Mouse (Mus musculus) kidney, postnatal 14 days (tissue): ENCODE data around the gene Zfp280c.

Source experiments
- DNase-seq: peaks from one replicate; pipeline ENCODE4 v3.0.0; 2022; ENCODE audit warnings: mixed read lengths

Zfp280c gene

GRCm38 (mm10) chrX:48594099-48594760, at the start of gene Zfp280c:
Zfp280c (minus strand) TSS chrX:48594504.
- DNase-seq, result peak; percentile 78

- DNase-seq, result no peak
Measured at GRCm38 (mm10) chrX:48637032-48637431, 42.7 kb upstream of the Zfp280c start.

- no peak for DNase-seq
Measured at GRCm38 (mm10) chrX:48624054-48624420, 29.7 kb upstream of the Zfp280c start.

DNA sequence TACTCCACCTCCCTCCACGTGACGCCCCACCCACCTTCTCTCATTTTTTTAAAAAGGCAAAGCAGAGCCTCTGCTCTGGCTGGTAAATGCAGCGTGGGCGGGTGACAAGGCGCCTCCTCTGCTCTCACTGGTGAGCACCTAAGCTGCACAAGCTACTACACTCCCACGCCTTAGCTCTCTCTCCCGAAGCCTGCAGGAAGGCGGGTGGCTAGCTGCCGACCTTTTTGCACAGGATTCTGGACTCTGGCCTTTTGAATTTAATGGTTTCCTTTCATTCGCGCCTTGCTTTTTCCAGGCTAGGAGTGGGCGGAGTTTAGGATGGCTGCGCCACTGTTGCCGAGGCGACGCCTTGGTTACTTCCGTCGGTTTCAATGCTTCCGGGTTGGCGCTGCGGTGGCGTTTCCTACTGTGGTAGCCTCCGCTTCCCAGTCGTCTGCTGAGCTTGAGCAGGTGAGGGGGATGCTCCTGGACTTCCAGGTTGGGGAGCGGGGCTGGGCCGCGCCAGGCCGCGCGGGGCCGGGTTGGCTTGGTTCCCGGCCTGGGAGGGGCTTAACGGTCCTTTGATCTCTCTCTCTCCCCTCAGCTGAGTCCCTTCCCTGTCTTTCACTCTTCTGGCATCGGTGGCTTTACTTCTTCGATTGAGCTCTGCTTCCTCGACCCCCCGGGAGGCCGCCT, 29.2 kb upstream of the Zfp280c start, which contains the start of gene Slc25a14:
TSS of gene Slc25a14 (plus strand) at position 35 of the 675 bp plus-strand sequence.
- peak; percentile 87 for DNase-seq

- DNase-seq, result no peak
Measured at GRCm38 (mm10) chrX:48623049-48623378, 28.7 kb upstream of the Zfp280c start.

DNA sequence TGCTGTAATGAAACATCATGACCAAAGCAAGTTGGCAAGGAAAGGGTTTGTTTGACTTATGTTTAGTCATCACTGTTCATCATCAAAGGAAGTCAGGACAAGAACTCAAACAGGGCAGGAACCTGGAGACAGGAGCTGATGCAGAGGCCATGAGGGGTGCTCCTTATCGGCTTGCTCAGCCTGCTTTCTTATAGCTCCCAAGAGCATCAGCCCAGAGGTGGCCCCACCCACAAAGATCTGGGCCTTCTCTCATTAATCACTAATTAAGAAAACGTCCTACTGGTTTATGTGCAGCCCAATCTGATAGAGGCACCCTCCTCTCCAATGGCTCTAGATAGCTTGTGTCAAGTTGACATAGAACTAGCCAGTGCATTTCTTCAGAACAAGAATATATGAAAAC, 10.6 kb upstream of the Zfp280c start:
- no peak for DNase-seq

- no peak for DNase-seq
Measured at GRCm38 (mm10) chrX:48596906-48597305, 2.6 kb upstream of the Zfp280c start.

- DNase-seq, result no peak
Measured at GRCm38 (mm10) chrX:48596053-48596452, 1.7 kb upstream of the Zfp280c start.

DNA sequence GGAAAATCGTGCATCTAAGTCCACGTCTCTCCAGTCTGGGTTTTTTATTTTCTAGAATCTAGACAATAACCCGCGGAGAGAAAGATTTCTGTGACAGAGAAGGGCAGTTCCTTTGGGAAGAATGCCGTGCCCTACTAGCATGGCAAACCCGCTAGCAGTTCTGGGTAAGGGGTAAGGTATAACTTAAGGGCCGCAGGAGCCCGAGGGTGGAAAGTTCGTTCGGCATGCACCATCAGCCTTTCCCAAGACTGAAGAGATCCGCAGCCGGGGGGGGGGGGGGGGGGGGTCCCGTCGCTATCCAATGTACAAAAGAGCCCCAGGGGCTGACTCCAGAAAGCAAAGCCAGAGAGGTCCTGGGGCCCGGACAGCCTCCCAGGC, 594 bp downstream of the Zfp280c start:
- no peak for DNase-seq

DNA sequence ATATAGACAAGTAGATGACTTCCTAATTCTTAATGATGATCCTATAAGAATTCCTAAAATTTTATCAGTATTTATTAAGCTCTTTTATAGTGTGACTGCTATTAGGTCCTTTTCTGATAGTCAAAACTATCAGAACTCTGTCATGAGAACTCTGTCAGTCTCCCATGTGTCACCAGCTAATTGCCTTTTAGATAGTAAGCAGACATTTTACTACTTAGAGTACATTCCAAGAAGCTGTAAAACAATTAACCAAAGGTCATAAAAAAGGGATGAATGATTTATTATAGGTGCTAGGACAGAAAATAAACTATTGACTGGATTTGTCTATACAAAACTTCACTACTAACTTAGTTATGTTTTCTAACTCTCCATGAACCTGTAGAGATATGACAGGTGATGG, 11.0 kb downstream of the Zfp280c start:
- DNase-seq, result no peak

GRCm38 (mm10) chrX:48532175-48532574, 62.1 kb downstream of the Zfp280c start:
- DNase-seq, result peak; percentile 69

DNA sequence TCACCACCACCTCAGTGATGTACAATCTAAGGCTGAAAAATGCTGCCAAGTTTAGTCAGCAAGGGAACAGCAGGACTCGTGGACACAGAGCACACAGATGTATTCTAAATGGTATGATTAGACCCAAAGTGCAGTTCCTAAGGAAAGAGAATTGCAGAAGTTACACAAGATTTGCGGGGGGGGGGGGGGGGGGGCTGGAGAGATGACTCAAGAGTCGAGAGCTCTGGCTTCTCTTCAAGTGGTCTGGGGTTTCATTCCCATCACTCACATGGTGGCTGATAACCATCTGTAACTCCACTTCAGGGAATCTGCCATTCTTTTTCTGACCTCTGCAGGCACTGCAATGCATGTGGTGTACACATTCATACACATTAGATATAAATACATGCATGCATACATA, 67.9 kb downstream of the Zfp280c start:
- DNase-seq, result no peak

DNA sequence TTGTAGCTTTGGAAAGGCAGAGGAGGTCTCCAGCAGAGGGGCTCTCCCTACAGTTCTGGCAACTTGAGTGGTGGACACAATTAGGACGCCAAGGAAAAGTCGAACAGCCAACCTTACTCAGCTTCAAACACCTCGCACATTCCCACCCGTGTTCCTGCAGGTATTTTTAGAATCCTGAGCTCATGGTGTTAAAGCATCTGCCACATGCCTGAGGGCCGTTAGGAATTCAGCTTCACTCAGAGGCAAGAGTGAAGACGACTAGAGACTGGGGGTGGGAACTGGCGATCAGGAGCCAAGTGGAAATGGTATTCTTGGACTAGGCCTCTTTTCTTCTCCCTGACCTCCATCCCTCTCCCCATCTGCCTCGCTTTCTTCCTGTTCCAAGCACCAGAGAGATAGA, 68.4 kb downstream of the Zfp280c start:
- DNase-seq, result no peak

GRCm38 (mm10) chrX:48525332-48525731, 69.0 kb downstream of the Zfp280c start:
- DNase-seq, result no peak

- DNase-seq, result no peak
Measured at GRCm38 (mm10) chrX:48523512-48523911, 70.8 kb downstream of the Zfp280c start.

- DNase-seq, result no peak
Measured at GRCm38 (mm10) chrX:48521651-48522050, 72.7 kb downstream of the Zfp280c start.

DNA sequence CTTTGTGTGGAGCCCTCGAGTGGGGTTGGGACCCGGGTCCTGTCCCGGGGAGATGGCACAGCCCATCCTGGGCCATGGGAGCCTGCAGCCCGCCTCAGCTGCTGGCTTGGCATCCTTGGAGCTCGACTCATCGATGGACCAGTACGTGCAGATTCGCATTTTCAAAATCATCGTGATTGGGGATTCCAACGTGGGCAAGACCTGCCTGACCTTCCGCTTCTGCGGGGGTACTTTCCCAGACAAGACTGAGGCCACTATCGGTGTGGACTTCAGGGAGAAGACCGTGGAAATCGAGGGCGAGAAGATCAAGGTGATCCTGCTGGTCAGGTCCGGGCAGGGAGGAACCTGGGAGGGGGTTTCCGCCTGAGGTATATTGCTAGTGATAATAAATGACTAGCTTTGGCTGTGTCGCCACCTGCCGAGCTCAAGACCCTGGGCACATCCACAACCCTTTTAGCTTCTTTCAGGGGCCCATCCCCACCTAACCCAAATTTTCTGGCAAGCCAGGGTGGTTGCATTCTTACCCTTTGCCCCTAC, 74.7 kb downstream of the Zfp280c start:
- DNase-seq, result no peak

DNA sequence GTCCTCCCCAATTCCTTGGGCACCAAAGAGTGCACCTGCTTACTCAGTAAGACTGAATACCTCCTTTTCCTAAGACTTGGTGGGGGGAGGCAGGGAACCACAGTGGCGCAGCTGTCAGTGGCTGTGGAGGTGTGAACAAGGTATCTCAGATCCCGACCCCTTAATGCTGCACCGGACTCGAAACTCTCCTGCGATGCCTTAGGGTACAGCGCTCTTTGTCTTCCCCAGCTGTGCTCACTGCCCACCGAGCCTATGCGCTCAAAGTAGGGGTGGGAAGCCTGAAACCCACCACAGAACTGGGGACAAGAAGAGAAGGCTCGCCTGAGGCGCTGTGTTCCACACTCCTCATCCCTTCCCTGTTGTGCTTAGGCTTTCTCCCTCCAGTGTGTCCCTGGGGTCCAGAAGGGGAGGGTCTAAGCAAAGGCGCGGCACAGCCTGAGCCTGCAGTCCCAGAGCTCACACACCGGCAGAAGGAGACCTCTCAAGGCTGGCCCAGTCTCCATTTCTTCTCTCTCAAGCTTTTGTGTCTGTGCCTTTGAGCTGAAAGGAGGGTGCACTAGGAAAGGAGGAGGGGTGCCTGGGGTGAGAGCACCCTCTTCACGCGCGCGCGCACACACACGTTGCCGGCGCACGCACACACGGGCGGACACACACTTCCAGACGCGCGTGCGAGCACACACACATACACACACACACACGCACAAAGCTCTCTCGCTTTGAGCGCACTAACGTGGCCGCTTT, 75.3 kb downstream of the Zfp280c start, which contains the start of gene Rab33a:
TSS of gene Rab33a (plus strand) at position 478 of the 741 bp plus-strand sequence.
- no peak for DNase-seq

GRCm38 (mm10) chrX:48518211-48518807, 76.0 kb downstream of the Zfp280c start:
- DNase-seq, result no peak

DNA sequence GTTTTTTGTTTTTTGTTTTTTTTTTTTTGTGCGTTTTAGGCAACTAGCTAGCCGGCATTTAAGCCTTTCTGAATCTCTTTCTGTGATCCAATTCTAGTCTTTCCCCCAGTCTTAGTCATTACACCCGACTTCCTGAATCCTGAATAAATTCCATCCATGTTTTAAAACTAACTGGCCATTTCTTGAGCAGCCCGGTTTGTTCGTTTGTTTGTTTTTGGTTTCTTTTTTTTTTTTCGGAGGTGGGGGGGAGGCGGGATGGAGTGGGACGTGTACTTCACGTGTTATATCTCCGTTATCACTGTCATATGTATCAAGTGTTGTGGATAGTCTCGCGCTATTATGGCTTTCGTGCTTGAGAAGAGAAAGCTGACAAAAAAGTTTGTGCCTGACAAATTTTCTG, 80.5 kb downstream of the Zfp280c start:
- no peak for DNase-seq

GRCm38 (mm10) chrX:48513166-48513807, 81.0 kb downstream of the Zfp280c start, which contains the start of gene Aifm1:
Aifm1 (minus strand) TSS chrX:48513563.
- peak; percentile 95 for DNase-seq

- no peak for DNase-seq
Measured at GRCm38 (mm10) chrX:48493763-48494162, 100.5 kb downstream of the Zfp280c start.
